Mouse (Mus musculus) central nervous system, embryonic 14 days (tissue): ENCODE results near the gene Gm28553. TPM values are rescaled to one million over a fixed set of nuclear protein-coding genes. Genes with fewer than 3 reads are reported as not detected.

Experiments used
- polyA plus RNA-seq: library from polyadenylated mRNA; depleted of rRNA; stranded (reverse); fragments of >200 nt; gene quantifications from 2 replicates; pipeline ENCODE4 v1.2.3, GENCODE M21; 2012; rRNA removed

The Gm28553 gene
- not detected in 2 replicates for polyA plus RNA-seq

GRCm38 (mm10) chrY:48856197-48856596 lies at the start of gene Gm28553:
TSS of gene Gm28553 (plus strand) at chrY:48856497.

